Mouse (Mus musculus) stomach, embryonic 14.5 days (tissue): ENCODE results near the gene Mthfsl. TPM values are rescaled to one million over a fixed set of nuclear protein-coding genes. Genes with fewer than 3 reads are reported as not detected.
"Not testable (repeated sequence)": the region's sequence is repeated elsewhere in the genome, so short reads cannot be mapped to it uniquely, and the experiment has no call there.

Source experiments
- ATAC-seq: fragments of 200-750 bp; cut with Nextera tagmentation; 2 replicates; pipeline ENCODE4 v1.8.0; 2017; ENCODE audit warnings: low read depth, moderate TSS enrichment; ENCODE audit not compliant: insufficient number of reproducible peaks, insufficient read depth, low FRiP score
- H3K27ac ChIP-seq: fragments of 300-500 bp; sonication (generic); 2 replicates; pipeline ENCODE4 v1.5.1; 2014; ENCODE audit warnings: mild to moderate bottlenecking, low read length, moderate library complexity, mixed read lengths
- H3K27me3 ChIP-seq: fragments of 300-500 bp; sonication (generic); 2 replicates; pipeline ENCODE4 v1.6.1; 2014; ENCODE audit warnings: low read length, control low read depth, mixed read lengths; ENCODE audit not compliant: control insufficient read depth, insufficient read depth
- H3K36me3 ChIP-seq: fragments of 300-500 bp; sonication (generic); 2 replicates; pipeline ENCODE4 v1.6.1; 2014; ENCODE audit warnings: mild to moderate bottlenecking, control low read depth, low read length, moderate library complexity, mixed read lengths; ENCODE audit not compliant: control insufficient read depth, insufficient read depth
- H3K4me1 ChIP-seq: fragments of 300-500 bp; sonication (generic); 2 replicates; pipeline ENCODE4 v1.6.1; 2014; ENCODE audit warnings: low read length, control low read depth, mixed read lengths; ENCODE audit not compliant: control insufficient read depth, insufficient read depth
- H3K4me2 ChIP-seq: fragments of 300-500 bp; sonication (generic); replicated peaks from 2 replicates; pipeline ENCODE4 v1.6.1; 2014; ENCODE audit warnings: low read depth, low read length, control low read depth
- H3K4me3 ChIP-seq: fragments of 300-500 bp; sonication (generic); 2 replicates; pipeline ENCODE4 v1.5.1; 2014; ENCODE audit warnings: low read depth, low read length, control low read depth
- H3K9ac ChIP-seq: fragments of 300-500 bp; sonication (generic); replicated peaks from 2 replicates; pipeline ENCODE4 v1.6.1; 2014; ENCODE audit warnings: low read depth, mild to moderate bottlenecking, control low read depth, low read length, moderate library complexity, mixed read lengths
- H3K9me3 ChIP-seq: fragments of 300-500 bp; sonication (generic); 2 replicates; pipeline ENCODE4 v1.6.1; 2016; ENCODE audit warnings: low read depth, low read length, control low read depth; ENCODE audit not compliant: control insufficient read depth
- WGBS: fragments of 180-500 bp; shearing (Covaris S2); extraction: QIAGEN DNeasy Blood & Tissue Kit; methylation state at CpG from one replicate; pipeline ENCODE4 v1.1.7; 2014; 5-methylcytosine and 5-hydroxymethylcytosine counted together
- polyA plus RNA-seq: library from polyadenylated mRNA; unstranded; fragments of >200 nt; fragmentation: Nextera tagmentation; extraction: Ambion mirVana; gene quantifications from 2 replicates; pipeline ENCODE4 v1.2.1, GENCODE M21; 2014

Gene Mthfsl
- polyA plus RNA-seq, 1 experiment from 2014 or later: 45.8 TPM

GRCm38 (mm10) chr9:88709794-88710193 is 10.3 kb downstream of the Mthfsl start:
- H3K27ac ChIP-seq, H3K9me3 ChIP-seq, H3K4me1 ChIP-seq, H3K36me3 ChIP-seq, H3K4me2 ChIP-seq, H3K4me3 ChIP-seq, H3K9ac ChIP-seq, ATAC-seq, H3K27me3 ChIP-seq: not testable (repeated sequence)
- 80% methylated on average over 5 of the region's 5 CpGs for WGBS

GRCm38 (mm10) chr9:88709304-88709703 is 10.8 kb downstream of the Mthfsl start:
- Histone ChIP-seq H3K4me3 (no peak overlapping the region), H3K36me3 (no peaks in the 10 kb centered on the region), H3K27me3 (no peaks in the 10 kb centered on the region), H3K4me2 (no peak overlapping the region), H3K9ac (no peak overlapping the region), H3K9me3 (no peaks in the 10 kb centered on the region), H3K4me1 (no peaks in the 10 kb centered on the region), H3K27ac (no peak overlapping the region)
- 88% methylated on average over 6 of the region's 6 CpGs for WGBS
- no peak for ATAC-seq

- H3K4me1 ChIP-seq: no peaks in the 10 kb centered on the region
- no peaks in the 10 kb centered on the region for H3K9me3 ChIP-seq
- no peak overlapping the region for H3K9ac ChIP-seq
- no peak overlapping the region for H3K4me2 ChIP-seq
- no peak overlapping the region for H3K27ac ChIP-seq
- 67% methylated on average over 4 of the region's 4 CpGs for WGBS
- no peaks in the 10 kb centered on the region for H3K27me3 ChIP-seq
- no peak overlapping the region for H3K4me3 ChIP-seq
- H3K36me3 ChIP-seq: no peaks in the 10 kb centered on the region
- no peak for ATAC-seq
Measured at GRCm38 (mm10) chr9:88706700-88707099, 13.4 kb downstream of the Mthfsl start.

GRCm38 (mm10) chr9:88705157-88705556 is 14.9 kb downstream of the Mthfsl start:
- WGBS: 82% methylated on average over 8 of the region's 8 CpGs
- not testable (repeated sequence) for H3K9ac ChIP-seq, ATAC-seq, H3K9me3 ChIP-seq, H3K36me3 ChIP-seq, H3K27ac ChIP-seq, H3K27me3 ChIP-seq, H3K4me3 ChIP-seq, H3K4me2 ChIP-seq, H3K4me1 ChIP-seq

- not testable (repeated sequence) for H3K9ac ChIP-seq, ATAC-seq
- no CpG with 5 or more reads among the region's 2 CpGs for WGBS
Measured at GRCm38 (mm10) chr9:88698746-88699145, 21.4 kb downstream of the Mthfsl start.

GRCm38 (mm10) chr9:88691307-88691706 is 28.8 kb downstream of the Mthfsl start:
- WGBS: 61% methylated on average over 2 of the region's 2 CpGs
- H3K4me1 ChIP-seq, H3K27ac ChIP-seq, H3K36me3 ChIP-seq, H3K9me3 ChIP-seq, H3K9ac ChIP-seq, H3K4me3 ChIP-seq, H3K4me2 ChIP-seq, H3K27me3 ChIP-seq, ATAC-seq: not testable (repeated sequence)

More at GRCm38 (mm10) chr9:88698746-88699145, 21.4 kb downstream of the Mthfsl start:
- not testable (repeated sequence) for H3K4me3 ChIP-seq, H3K27me3 ChIP-seq, H3K4me2 ChIP-seq, H3K27ac ChIP-seq, H3K9me3 ChIP-seq, H3K4me1 ChIP-seq, H3K36me3 ChIP-seq

- H3K4me2 ChIP-seq, H3K9ac ChIP-seq, H3K36me3 ChIP-seq, ATAC-seq, H3K9me3 ChIP-seq, H3K27me3 ChIP-seq, H3K4me3 ChIP-seq, H3K27ac ChIP-seq, H3K4me1 ChIP-seq: not testable (repeated sequence)
- WGBS: 75% methylated on average over 3 of the region's 3 CpGs
Measured at GRCm38 (mm10) chr9:88689451-88689850, 30.6 kb downstream of the Mthfsl start.

GRCm38 (mm10) chr9:88686719-88687118 is 33.4 kb downstream of the Mthfsl start:
- not testable (repeated sequence) for H3K4me2 ChIP-seq, ATAC-seq, H3K36me3 ChIP-seq, H3K4me3 ChIP-seq, H3K4me1 ChIP-seq, H3K9me3 ChIP-seq, H3K9ac ChIP-seq, H3K27ac ChIP-seq, H3K27me3 ChIP-seq
- WGBS: 92% methylated on average over 1 of the region's 1 CpGs

- H3K4me1 ChIP-seq: not testable (repeated sequence)
Measured at GRCm38 (mm10) chr9:88658341-88658740, 61.8 kb downstream of the Mthfsl start.

More at GRCm38 (mm10) chr9:88658341-88658740, 61.8 kb downstream of the Mthfsl start:
- H3K27ac ChIP-seq, H3K4me2 ChIP-seq, H3K4me3 ChIP-seq, H3K27me3 ChIP-seq, ATAC-seq, H3K36me3 ChIP-seq, H3K9ac ChIP-seq, H3K9me3 ChIP-seq: not testable (repeated sequence)
